Mouse (Mus musculus) kidney, postnatal 0 days (tissue): ENCODE data around the gene Phgdh. TPM values are rescaled to one million over a fixed set of nuclear protein-coding genes. Genes with fewer than 3 reads are reported as not detected.

Experiments used
- ATAC-seq: fragments of 200-750 bp; cut with Nextera tagmentation; replicated peaks from 2 replicates; pipeline ENCODE4 v1.8.0; 2017; ENCODE audit warnings: low read depth, moderate number of reproducible peaks, moderate TSS enrichment, moderate library complexity; ENCODE audit not compliant: low FRiP score
- DNase-seq: peaks from one replicate; pipeline ENCODE4 v3.0.0-alpha.2; 2016; ENCODE audit warnings: low spot score
- H3K27ac ChIP-seq: fragments of 300-500 bp; sonication (generic); 2 replicates; pipeline ENCODE4 v1.5.1; 2014; ENCODE audit warnings: mild to moderate bottlenecking
- H3K27me3 ChIP-seq: fragments of 300-500 bp; sonication (generic); 2 replicates; pipeline ENCODE4 v1.6.1; 2014; ENCODE audit warnings: low read length, mixed read lengths; ENCODE audit not compliant: insufficient read depth
- H3K36me3 ChIP-seq: fragments of 300-500 bp; sonication (generic); 2 replicates; pipeline ENCODE4 v1.6.1; 2014; ENCODE audit warnings: low read length, mixed read lengths; ENCODE audit not compliant: insufficient read depth
- H3K4me1 ChIP-seq: fragments of 300-500 bp; sonication (generic); replicated peaks from 2 replicates; pipeline ENCODE4 v1.6.1; 2014; ENCODE audit warnings: antibody characterized with exemption, low read length, mixed read lengths; ENCODE audit not compliant: insufficient read depth
- H3K4me2 ChIP-seq: fragments of 300-500 bp; sonication (generic); 2 replicates; pipeline ENCODE4 v1.6.1; 2014; ENCODE audit warnings: mild to moderate bottlenecking, low read length, moderate library complexity, mixed read lengths
- H3K4me3 ChIP-seq: fragments of 300-500 bp; sonication (generic); replicated peaks from 2 replicates; pipeline ENCODE4 v1.5.1; 2014; ENCODE audit warnings: low read depth, low read length
- H3K9ac ChIP-seq: fragments of 300-500 bp; sonication (generic); 2 replicates; pipeline ENCODE4 v1.6.1; 2014; ENCODE audit warnings: low read depth, low read length
- H3K9me3 ChIP-seq: fragments of 300-500 bp; sonication (generic); replicated peaks from 2 replicates; pipeline ENCODE4 v1.6.1; 2016; ENCODE audit warnings: low read length, inconsistent platforms, mixed read lengths
- CTCF ChIP-seq: IDR thresholded peaks from 2 replicates; pipeline ENCODE4 v1.5.1; 2016; ENCODE audit warnings: antibody characterized with exemption, low read depth, mild to moderate bottlenecking, moderate library complexity
- WGBS: fragments of 180-500 bp; shearing (Covaris S2); extraction: QIAGEN DNeasy Blood & Tissue Kit; methylation state at CpG from one replicate; pipeline ENCODE4 v1.1.7; 2014; 5-methylcytosine and 5-hydroxymethylcytosine counted together
- polyA plus RNA-seq: library from polyadenylated mRNA; unstranded; fragments of >200 nt; fragmentation: Nextera tagmentation; extraction: Ambion mirVana; gene quantifications from 2 replicates; pipeline ENCODE4 v1.2.1, GENCODE M21; 2015

The Phgdh gene
- polyA plus RNA-seq, 1 experiment from 2014 or later = 312 TPM

- Histone ChIP-seq H3K9me3 (no peaks in the 10 kb centered on the region), H3K27ac (peak overlapping the region; percentile 40; the same call in 1 of the 2 replicates), H3K9ac (no peak overlapping the region), H3K4me2 (no peak overlapping the region), H3K4me3 (no peak overlapping the region), H3K36me3 (no peaks in the 10 kb centered on the region), H3K4me1 (no peaks in the 10 kb centered on the region; the same call in 1 of the 2 replicates), H3K27me3 (no peaks in the 10 kb centered on the region)
- WGBS = 36% methylated on average over 11 of the region's 11 CpGs
- TF ChIP-seq CTCF = no peak
- ATAC-seq (peak; percentile 60; the same call in 1 of the 2 replicates), DNase-seq (peak; percentile 49)
These were observed 66.0 kb downstream of the Phgdh start for GRCm38 (mm10) chr3:98273623-98274398.

- WGBS = 12% methylated on average over 6 of the region's 6 CpGs
These were observed 72.5 kb downstream of the Phgdh start for GRCm38 (mm10) chr3:98267249-98267651.

More at GRCm38 (mm10) chr3:98267249-98267651, 72.5 kb downstream of the Phgdh start:
- H3K36me3 ChIP-seq = no peaks in the 10 kb centered on the region
- H3K4me1 ChIP-seq = peaks cover 5% of the 10 kb centered on the region; the same call in 1 of the 2 replicates
- no peaks in the 10 kb centered on the region for H3K9me3 ChIP-seq
- no peaks in the 10 kb centered on the region for H3K27me3 ChIP-seq
- no peak for TF ChIP-seq CTCF
- no peak overlapping the region for H3K9ac ChIP-seq
- H3K4me3 ChIP-seq = no peak overlapping the region
- DNase-seq = peak; percentile 79
- H3K4me2 ChIP-seq = no peak overlapping the region
- peak; percentile 79 for ATAC-seq
- H3K27ac ChIP-seq = peak overlapping the region; percentile 73; the same call in 1 of the 2 replicates

Other genes with a start within 250 kb of the Phgdh start
- not detected in 2 replicates for gene Adam30, start 179.4 kb downstream of the Phgdh start, polyA plus RNA-seq
- 0.31 and 0.49 TPM in 2 replicates for gene Reg4, start 117.8 kb downstream of the Phgdh start, polyA plus RNA-seq
- gene Hmgcs2, start 59.6 kb downstream of the Phgdh start, polyA plus RNA-seq = 39.9 and 43.2 TPM in 2 replicates
- 19.0 and 19.6 TPM in 2 replicates for gene Zfp697, start 42.5 kb upstream of the Phgdh start, polyA plus RNA-seq
- gene Gm4450, start 117.1 kb upstream of the Phgdh start, polyA plus RNA-seq = 83.6 and 90.6 TPM in 2 replicates
- gene Hsd3b4, start 170.5 kb upstream of the Phgdh start, polyA plus RNA-seq = 128 and 142 TPM in 2 replicates
- 199 and 226 TPM in 2 replicates for gene Gm10681, start 248.8 kb upstream of the Phgdh start, polyA plus RNA-seq